Mouse (Mus musculus) stomach, postnatal 0 days (tissue): ENCODE results near the gene Leo1. TPM values are rescaled to one million over a fixed set of nuclear protein-coding genes. Genes with fewer than 3 reads are reported as not detected.
A peak's percentile ranks its signal among the peaks of the same experiment; 100 is the strongest.

Experiments
- ATAC-seq: fragments of 200-750 bp; cut with Nextera tagmentation; 2 replicates; pipeline ENCODE4 v1.8.0; 2017; ENCODE audit not compliant: low FRiP score, low TSS enrichment
- DNase-seq: peaks from one replicate; pipeline ENCODE4 v3.0.0-alpha.2; 2016; ENCODE audit warnings: low spot score
- H3K27ac ChIP-seq: fragments of 300-500 bp; sonication (generic); replicated peaks from 2 replicates; pipeline ENCODE4 v1.5.1; 2014; ENCODE audit warnings: mild to moderate bottlenecking, control low read depth
- H3K27me3 ChIP-seq: fragments of 300-500 bp; sonication (generic); 2 replicates; pipeline ENCODE4 v1.6.1; 2014; ENCODE audit warnings: low read length; ENCODE audit not compliant: control insufficient read depth, insufficient read depth
- H3K36me3 ChIP-seq: fragments of 300-500 bp; sonication (generic); 2 replicates; pipeline ENCODE4 v1.6.1; 2014; ENCODE audit warnings: low read length, mixed read lengths; ENCODE audit not compliant: control insufficient read depth, insufficient read depth
- H3K4me1 ChIP-seq: fragments of 300-500 bp; sonication (generic); replicated peaks from 2 replicates; pipeline ENCODE4 v1.6.1; 2014; ENCODE audit warnings: antibody characterized with exemption; ENCODE audit not compliant: control insufficient read depth, insufficient read depth
- H3K4me2 ChIP-seq: fragments of 300-500 bp; sonication (generic); replicated peaks from 2 replicates; pipeline ENCODE4 v1.6.1; 2014; ENCODE audit warnings: low read depth, mild to moderate bottlenecking, control low read depth, moderate library complexity
- H3K4me3 ChIP-seq: fragments of 300-500 bp; sonication (generic); 2 replicates; pipeline ENCODE4 v1.5.1; 2014; ENCODE audit warnings: low read depth, low read length, control low read depth
- H3K9ac ChIP-seq: fragments of 300-500 bp; sonication (generic); 2 replicates; pipeline ENCODE4 v1.6.1; 2014; ENCODE audit warnings: mild to moderate bottlenecking, low read length, control low read depth, mixed read lengths
- H3K9me3 ChIP-seq: fragments of 300-500 bp; sonication (generic); 2 replicates; pipeline ENCODE4 v1.6.1; 2016; ENCODE audit warnings: low read length; ENCODE audit not compliant: control insufficient read depth
- CTCF ChIP-seq: IDR thresholded peaks from 2 replicates; pipeline ENCODE4 v1.5.1; 2016; ENCODE audit warnings: antibody characterized with exemption, low read depth, mild to moderate bottlenecking, moderate library complexity
- EP300 ChIP-seq: optimal IDR thresholded peaks from 2 replicates; pipeline ENCODE3; 2016; ENCODE audit warnings: antibody characterized with exemption
- WGBS: fragments of 180-500 bp; shearing (Covaris S2); extraction: QIAGEN DNeasy Blood & Tissue Kit; methylation state at CpG from one replicate; pipeline ENCODE4 v1.1.7; 2014; 5-methylcytosine and 5-hydroxymethylcytosine counted together
- polyA plus RNA-seq: library from polyadenylated mRNA; unstranded; fragments of >200 nt; fragmentation: Nextera tagmentation; extraction: Ambion mirVana; gene quantifications from 2 replicates; pipeline ENCODE4 v1.2.1, GENCODE M21; 2015

Leo1 gene
- polyA plus RNA-seq, 1 experiment from 2014 or later = 17.8 TPM

DNA sequence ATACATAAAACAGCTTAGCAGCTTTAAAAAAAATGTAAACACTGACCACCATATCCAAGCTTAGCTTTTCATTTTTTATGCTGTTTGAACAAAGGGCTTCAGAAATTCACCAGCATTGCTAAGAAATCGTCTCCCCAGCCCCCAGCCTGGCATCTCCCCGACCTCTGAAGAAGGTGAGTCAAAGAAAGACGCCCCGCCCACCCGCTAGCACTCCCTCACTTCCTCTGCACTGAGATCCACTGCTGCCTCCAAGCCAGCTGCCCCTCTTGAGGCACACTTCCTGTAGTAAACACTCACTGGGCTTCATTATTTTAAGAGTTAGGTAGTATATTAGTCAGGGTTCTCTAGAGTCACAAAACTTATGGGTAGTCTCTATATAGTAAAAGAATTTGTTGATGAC lies 27.1 kb upstream of the Leo1 start:
- peak; percentile 61 for DNase-seq
- H3K4me1 ChIP-seq = 0 out of 2 replicates have a peak, but pooled peaks cover 2% of the 10 kb centered on the region
- no peak overlapping the region for H3K9ac ChIP-seq
- no peak for ATAC-seq
- 26% methylated on average over 5 of the region's 5 CpGs for WGBS
- H3K4me2 ChIP-seq = no peak overlapping the region
- H3K9me3 ChIP-seq = no peaks in the 10 kb centered on the region
- no peak overlapping the region for H3K27ac ChIP-seq
- no peaks in the 10 kb centered on the region for H3K27me3 ChIP-seq
- H3K4me3 ChIP-seq = no peak overlapping the region
- no peak for TF ChIP-seq EP300
- no peak for TF ChIP-seq CTCF
- H3K36me3 ChIP-seq = no peaks in the 10 kb centered on the region

DNA sequence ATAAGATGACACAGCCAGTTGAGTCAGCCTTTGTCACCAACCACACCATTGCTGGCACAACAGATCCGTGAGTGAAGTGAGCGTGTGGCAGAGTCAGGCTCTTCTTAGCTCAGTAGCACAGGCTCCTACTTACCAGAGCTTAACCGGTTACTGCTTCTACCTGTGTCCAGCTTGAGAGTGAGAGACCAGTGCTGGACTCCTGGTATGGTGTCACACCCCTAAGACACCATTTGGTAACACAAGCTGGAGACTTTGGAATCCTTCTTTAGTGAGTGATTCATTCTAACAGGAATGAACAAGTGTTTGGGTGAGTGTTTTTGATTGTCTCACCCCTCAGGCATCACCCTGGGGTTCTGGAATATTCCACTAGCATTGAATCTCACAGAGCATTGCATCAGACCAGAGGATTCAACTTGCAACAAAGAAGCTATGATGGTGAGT lies 19.1 kb upstream of the Leo1 start:
- Histone ChIP-seq H3K9ac (no peak overlapping the region), H3K4me1 (no peaks in the 10 kb centered on the region), H3K9me3 (no peaks in the 10 kb centered on the region), H3K4me3 (no peak overlapping the region), H3K27ac (peak overlapping the region; percentile 49; the same call in 1 of the 2 replicates), H3K27me3 (no peaks in the 10 kb centered on the region), H3K36me3 (no peaks in the 10 kb centered on the region), H3K4me2 (no peak overlapping the region)
- ATAC-seq (no peak; the same call in 1 of the 2 replicates), DNase-seq (no peak)
- TF ChIP-seq CTCF (no peak), EP300 (no peak)
- WGBS = 83% methylated on average over 3 of the region's 3 CpGs

GRCm38 (mm10) chr9:75423683-75424082 lies 17.6 kb upstream of the Leo1 start:
- H3K9ac ChIP-seq = no peak overlapping the region
- no peaks in the 10 kb centered on the region for H3K36me3 ChIP-seq
- ATAC-seq (peak; percentile 68), DNase-seq (no peak)
- H3K4me2 ChIP-seq = no peak overlapping the region
- TF ChIP-seq CTCF = no peak
- TF ChIP-seq EP300 = no peak
- 44% methylated on average over 5 of the region's 5 CpGs for WGBS
- H3K4me1 ChIP-seq = no peaks in the 10 kb centered on the region
- H3K4me3 ChIP-seq = no peak overlapping the region
- H3K9me3 ChIP-seq = no peaks in the 10 kb centered on the region
- H3K27me3 ChIP-seq = no peaks in the 10 kb centered on the region
- peak overlapping the region; percentile 56; the same call in 1 of the 2 replicates for H3K27ac ChIP-seq

DNA sequence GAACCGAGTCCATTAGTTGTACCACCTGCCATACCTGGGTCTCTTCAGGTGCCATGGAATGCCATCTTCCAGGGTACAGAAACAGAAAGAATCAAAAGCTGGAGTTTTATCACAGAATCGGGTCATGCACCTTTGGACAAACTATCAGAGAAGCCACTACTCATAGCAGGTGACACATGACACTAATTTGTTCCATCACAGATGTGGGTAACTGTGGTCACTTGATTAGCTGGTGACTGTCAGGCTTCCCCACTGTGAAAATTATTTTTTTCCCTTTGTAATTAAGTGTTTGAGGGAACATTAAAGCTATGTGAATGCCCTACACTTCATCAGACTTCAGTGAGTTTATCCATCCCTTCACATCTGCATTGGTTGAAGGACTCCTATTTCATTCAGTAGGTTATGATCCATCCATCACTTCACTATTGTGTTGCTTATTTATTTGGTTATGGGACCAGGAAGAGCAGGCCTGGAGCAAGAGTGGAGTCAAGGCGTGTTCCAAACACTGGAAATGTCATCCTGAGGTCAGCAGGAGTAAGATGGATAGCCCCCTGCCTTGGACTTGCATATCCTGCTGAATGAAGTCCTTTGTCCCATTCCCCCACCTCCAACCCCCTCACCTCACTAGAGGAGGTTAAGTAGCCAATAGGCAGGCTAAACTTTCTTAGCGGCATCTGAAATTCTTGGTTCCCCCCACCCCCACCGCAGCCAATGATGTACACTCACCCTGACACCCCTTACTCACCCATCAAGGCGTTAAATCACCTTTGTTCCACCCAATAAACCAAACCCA lies 16.8 kb upstream of the Leo1 start:
- H3K36me3 ChIP-seq = no peaks in the 10 kb centered on the region
- TF ChIP-seq CTCF = no peak
- no peak for TF ChIP-seq EP300
- no peaks in the 10 kb centered on the region for H3K27me3 ChIP-seq
- WGBS = 56% methylated on average over 6 of the region's 6 CpGs
- no peak for DNase-seq
- 0 out of 2 replicates have a peak overlapping the region, but pooled peaks have one; percentile 24 for H3K27ac ChIP-seq
- no peak overlapping the region for H3K4me3 ChIP-seq
- no peaks in the 10 kb centered on the region for H3K4me1 ChIP-seq
- no peak for ATAC-seq
- H3K4me2 ChIP-seq = no peak overlapping the region
- no peak overlapping the region for H3K9ac ChIP-seq
- H3K9me3 ChIP-seq = no peaks in the 10 kb centered on the region

GRCm38 (mm10) chr9:75425796-75426391 lies 15.4 kb upstream of the Leo1 start:
- H3K9me3 ChIP-seq = no peaks in the 10 kb centered on the region
- H3K27ac ChIP-seq = no peak overlapping the region
- TF ChIP-seq CTCF (no peak; the same call in 1 of the 2 replicates), EP300 (no peak)
- no peak overlapping the region for H3K4me2 ChIP-seq
- WGBS = 80% methylated on average over 7 of the region's 7 CpGs
- H3K9ac ChIP-seq = no peak overlapping the region
- H3K4me3 ChIP-seq = no peak overlapping the region
- ATAC-seq (no peak), DNase-seq (no peak)
- H3K4me1 ChIP-seq = no peaks in the 10 kb centered on the region
- H3K27me3 ChIP-seq = no peaks in the 10 kb centered on the region
- no peaks in the 10 kb centered on the region for H3K36me3 ChIP-seq
